Comparison of ENCODE assay signal across 25 mouse cellular contexts in genomic region chr6:86094202-86094838, GRCm38 (mm10).
DNase-seq lines count a peak whose midpoint lies in the region; ATAC-seq and TF ChIP-seq lines count a peak whose summit lies in the region.
"Had no signal": no experiment of that assay in that cellular context is flagged by ENCODE, and none has a peak within 500 bp of the region (broad histone marks: within the 10 kb centered on the region; RNA-seq: fewer than 3 reads in every experiment).

No protein-coding gene starts in this region.

- H3K4me1 ChIP-seq in heart, embryonic 12.5 days (replicated peaks), result peaks cover 13% of the 10 kb centered on the region
- no peaks in the 10 kb centered on the region for H3K4me1 ChIP-seq in lung, postnatal 0 days (ENCODE audit: insufficient read depth, low read depth, low read length)
- H3K4me1 ChIP-seq in liver, embryonic 13.5 days (replicated peaks), result peaks cover 30% of the 10 kb centered on the region
- no peaks in the 10 kb centered on the region for H3K4me1 ChIP-seq in forebrain, postnatal 0 days (ENCODE audit: insufficient read depth)
- H3K4me1 ChIP-seq: hindbrain, embryonic 15.5 days had no signal

- H3K27me3 ChIP-seq in heart, embryonic 12.5 days (replicated peaks), result no peaks in the 10 kb centered on the region
- H3K27me3 ChIP-seq in lung, postnatal 0 days (replicated peaks; ENCODE audit: insufficient read depth, low read length), result no peaks in the 10 kb centered on the region
- H3K27me3 ChIP-seq in liver, embryonic 13.5 days, result no peaks in the 10 kb centered on the region
- H3K27me3 ChIP-seq in forebrain, postnatal 0 days (ENCODE audit: insufficient read depth, low read length), result no peaks in the 10 kb centered on the region
- H3K27me3 ChIP-seq: hindbrain, embryonic 15.5 days; lung, embryonic 15.5 days; midbrain, embryonic 13.5 days had no signal

- no peak overlapping the region for H3K27ac ChIP-seq in heart, embryonic 12.5 days (ENCODE audit: poor library complexity, severe bottlenecking)
- no peak overlapping the region for H3K27ac ChIP-seq in lung, postnatal 0 days (ENCODE audit: low read length)
- H3K27ac ChIP-seq in liver, embryonic 13.5 days, result no peak overlapping the region
- no peak overlapping the region for H3K27ac ChIP-seq in forebrain, postnatal 0 days (ENCODE audit: low read depth, low read length)
- H3K27ac ChIP-seq: heart, adult 2 months; hindbrain, embryonic 15.5 days; lung, embryonic 15.5 days; macrophage; midbrain, embryonic 13.5 days had no signal

- intact Hi-C loops in heart, postnatal 14 days (cut with DNase I), result no loop called here

- ATAC-seq in heart, embryonic 12.5 days (ENCODE audit: insufficient number of reproducible peaks, low FRiP score), result peak; percentile 62; the same call in 1 of the 2 replicates
- ATAC-seq in lung, postnatal 0 days, result peak; percentile 71
- ATAC-seq in liver, embryonic 13.5 days (ENCODE audit: low read depth), result peak; percentile 61
- ATAC-seq in forebrain, postnatal 0 days, result no peak
- ATAC-seq: forebrain, embryonic 14.5 days; intestine, embryonic 16.5 days; midbrain, embryonic 13.5 days; Patski had no signal

- no peak for TF ChIP-seq EP300 in lung, postnatal 0 days (IDR thresholded peaks at IDR 0.05)

- H3K9me3 ChIP-seq in heart, embryonic 12.5 days (replicated peaks), result no peaks in the 10 kb centered on the region
- no peaks in the 10 kb centered on the region for H3K9me3 ChIP-seq in lung, postnatal 0 days (ENCODE audit: low read length)
- no peaks in the 10 kb centered on the region for H3K9me3 ChIP-seq in liver, embryonic 13.5 days (replicated peaks)
- no peaks in the 10 kb centered on the region for H3K9me3 ChIP-seq in forebrain, postnatal 0 days (ENCODE audit: low read length)
- H3K9me3 ChIP-seq: hindbrain, embryonic 15.5 days; lung, embryonic 15.5 days; midbrain, embryonic 13.5 days had no signal

- H3K9ac ChIP-seq in heart, embryonic 12.5 days, result no peak overlapping the region
- H3K9ac ChIP-seq in lung, postnatal 0 days (replicated peaks; ENCODE audit: low read depth), result no peak overlapping the region
- no peak overlapping the region for H3K9ac ChIP-seq in liver, embryonic 13.5 days
- no peak overlapping the region for H3K9ac ChIP-seq in forebrain, postnatal 0 days
- H3K9ac ChIP-seq: hindbrain, embryonic 15.5 days; lung, embryonic 15.5 days; midbrain, embryonic 13.5 days had no signal

- H3K4me3 ChIP-seq in heart, embryonic 12.5 days, result no peak overlapping the region
- no peak overlapping the region for H3K4me3 ChIP-seq in lung, postnatal 0 days (ENCODE audit: low read depth, low read length)
- H3K4me3 ChIP-seq in liver, embryonic 13.5 days (replicated peaks), result no peak overlapping the region
- H3K4me3 ChIP-seq in forebrain, postnatal 0 days (ENCODE audit: low read depth, low read length), result no peak overlapping the region
- H3K4me3 ChIP-seq: heart, adult 2 months; hindbrain, embryonic 15.5 days; lung, embryonic 15.5 days; midbrain, embryonic 13.5 days had no signal

- no peak overlapping the region for H3K4me2 ChIP-seq in heart, embryonic 12.5 days
- H3K4me2 ChIP-seq in lung, postnatal 0 days (replicated peaks; ENCODE audit: low read depth, low read length), result no peak overlapping the region
- H3K4me2 ChIP-seq in liver, embryonic 13.5 days, result no peak overlapping the region
- H3K4me2 ChIP-seq in forebrain, postnatal 0 days (ENCODE audit: low read depth), result no peak overlapping the region
- H3K4me2 ChIP-seq: hindbrain, embryonic 15.5 days; lung, embryonic 15.5 days; midbrain, embryonic 13.5 days had no signal

- no peak for TF ChIP-seq CTCF in lung, postnatal 0 days (IDR thresholded peaks at IDR 0.05)
- no peak for TF ChIP-seq CTCF in forebrain, postnatal 0 days (IDR thresholded peaks at IDR 0.05; ENCODE audit: low read depth)

- 64% methylated on average over 9 of the region's 10 CpGs for WGBS in heart, embryonic 12.5 days
- WGBS in lung, postnatal 0 days, result 44% methylated on average over 9 of the region's 10 CpGs
- WGBS in liver, embryonic 13.5 days (ENCODE audit: insufficient replicate concordance), result 50% methylated on average over 10 of the region's 10 CpGs
- WGBS in forebrain, postnatal 0 days, result 76% methylated on average over 10 of the region's 10 CpGs

- no peaks in the 10 kb centered on the region for H3K36me3 ChIP-seq in heart, embryonic 12.5 days
- H3K36me3 ChIP-seq in lung, postnatal 0 days (ENCODE audit: insufficient read depth, low read length), result no peaks in the 10 kb centered on the region
- peaks cover 99% of the 10 kb centered on the region for H3K36me3 ChIP-seq in liver, embryonic 13.5 days
- peaks cover 48% of the 10 kb centered on the region for H3K36me3 ChIP-seq in forebrain, postnatal 0 days (ENCODE audit: insufficient read depth)
- H3K36me3 ChIP-seq: lung, embryonic 15.5 days had no signal

- no peak for DNase-seq in heart, postnatal 14 days
- DNase-seq in lung, postnatal 0 days (ENCODE audit: low spot score), result no peak
- DNase-seq in lung, postnatal 14 days, result no peak
- DNase-seq in liver, embryonic 13.5 days, result no peak
- no peak for DNase-seq in ovary, postnatal 10 days (ENCODE audit: low spot score)
- DNase-seq in forebrain, postnatal 0 days, result no peak
- no peak for DNase-seq in c-Kit-positive CD71-positive TER-119-positive erythroid progenitor cells, embryonic 14.5 days (ENCODE audit: low spot score)
- DNase-seq: adrenal gland, adult 8-10 months; cerebellum, adult 2 months; cerebellum, postnatal 36 days; gastrocnemius, postnatal 14 days; heart, adult 2 months; kidney, adult 9 months; kidney, postnatal 14 days; layer of hippocampus, postnatal 36 days; thymus, adult 2 months; thymus, postnatal 4 days had no signal
